Mouse (Mus musculus) erythroblast, embryonic 14.5 days (primary cell): Measurements from ENCODE around the gene Kcnt1.

Experiments
- GATA1 ChIP-seq: IDR thresholded peaks from 2 replicates; pipeline ENCODE4 v1.6.1; 2012; ENCODE audit warnings: low read length, inconsistent platforms, mixed read lengths
- TAL1 ChIP-seq: IDR thresholded peaks from 3 replicates; pipeline ENCODE4 v1.6.1; 2012; ENCODE audit warnings: low read length, inconsistent platforms, mixed read lengths

GRCm38 (mm10) chr2:25853998-25854397 lies 9.5 kb upstream of the Kcnt1 start:
- no peak for TF ChIP-seq GATA1
- no peak for TF ChIP-seq TAL1
